Mouse (Mus musculus) heart, postnatal 0 days (tissue): ENCODE results near the gene Cmas. TPM values are rescaled to one million over a fixed set of nuclear protein-coding genes. Genes with fewer than 3 reads are reported as not detected.

Experiments used
- ATAC-seq: fragments of 200-750 bp; cut with Nextera tagmentation; 2 replicates; pipeline ENCODE4 v1.8.0; 2017; ENCODE audit warnings: low read depth, moderate number of reproducible peaks, moderate library complexity; ENCODE audit not compliant: insufficient read depth
- DNase-seq: peaks from one replicate; pipeline ENCODE4 v3.0.0-alpha.2; 2016; ENCODE audit warnings: low spot score
- H3K27ac ChIP-seq: fragments of 300-500 bp; sonication (generic); 2 replicates; pipeline ENCODE4 v1.5.1; 2014; ENCODE audit warnings: low read depth, mild to moderate bottlenecking
- H3K27me3 ChIP-seq: fragments of 300-500 bp; sonication (generic); 2 replicates; pipeline ENCODE4 v1.6.1; 2014; ENCODE audit warnings: low read length, mixed read lengths; ENCODE audit not compliant: control insufficient read depth, insufficient read depth
- H3K36me3 ChIP-seq: fragments of 300-500 bp; sonication (generic); replicated peaks from 2 replicates; pipeline ENCODE4 v1.6.1; 2014; ENCODE audit warnings: low read length, mixed read lengths; ENCODE audit not compliant: control insufficient read depth, insufficient read depth
- H3K4me1 ChIP-seq: fragments of 300-500 bp; sonication (generic); 2 replicates; pipeline ENCODE4 v1.6.1; 2014; ENCODE audit warnings: antibody characterized with exemption; ENCODE audit not compliant: control insufficient read depth, insufficient read depth
- H3K4me2 ChIP-seq: fragments of 300-500 bp; sonication (generic); 2 replicates; pipeline ENCODE4 v1.6.1; 2014; ENCODE audit warnings: low read depth, mild to moderate bottlenecking, low read length, moderate library complexity
- H3K4me3 ChIP-seq: fragments of 300-500 bp; sonication (generic); 2 replicates; pipeline ENCODE4 v1.5.1; 2014; ENCODE audit warnings: low read depth, low read length
- H3K9ac ChIP-seq: fragments of 300-500 bp; sonication (generic); replicated peaks from 2 replicates; pipeline ENCODE4 v1.6.1; 2014; ENCODE audit warnings: low read depth, low read length, mixed read lengths
- H3K9me3 ChIP-seq: fragments of 300-500 bp; sonication (generic); replicated peaks from 2 replicates; pipeline ENCODE4 v1.6.1; 2016; ENCODE audit warnings: low read length; ENCODE audit not compliant: control insufficient read depth
- CTCF ChIP-seq: IDR thresholded peaks from 2 replicates; pipeline ENCODE4 v1.5.1; 2016; ENCODE audit warnings: antibody characterized with exemption, control low read depth, low read depth
- EP300 ChIP-seq: IDR thresholded peaks from 2 replicates; pipeline ENCODE4 v1.6.1; 2016; ENCODE audit warnings: antibody characterized with exemption, low read depth
- WGBS: fragments of 180-500 bp; shearing (Covaris S2); extraction: QIAGEN DNeasy Blood & Tissue Kit; methylation state at CpG from one replicate; pipeline ENCODE4 v1.1.7; 2014; 5-methylcytosine and 5-hydroxymethylcytosine counted together
- polyA plus RNA-seq: library from polyadenylated mRNA; unstranded; fragments of >200 nt; fragmentation: Nextera tagmentation; extraction: Ambion mirVana; gene quantifications from 2 replicates; pipeline ENCODE4 v1.2.1, GENCODE M21; 2015
- total RNA-seq: library from RNA; depleted of rRNA; stranded (reverse); fragments of >200 nt; gene quantifications from 2 replicates; pipeline ENCODE4 v1.2.3, GENCODE M21; 2014; ENCODE audit warnings: low replicate concordance

Gene Cmas
- total and polyA plus RNA-seq, 2 experiments from 2014 or later, result 30.0 to 47.5 TPM

GRCm38 (mm10) chr6:142743193-142743592, 13.3 kb upstream of the Cmas start:
- no peak overlapping the region for H3K4me3 ChIP-seq
- DNase-seq (no peak), ATAC-seq (no peak)
- no peaks in the 10 kb centered on the region for H3K36me3 ChIP-seq
- 0 out of 2 replicates have a peak, but pooled peaks cover 3% of the 10 kb centered on the region for H3K4me1 ChIP-seq
- WGBS, result 68% methylated on average over 4 of the region's 4 CpGs
- no peaks in the 10 kb centered on the region; the same call in 1 of the 2 replicates for H3K9me3 ChIP-seq
- no peak for TF ChIP-seq EP300
- TF ChIP-seq CTCF, result no peak
- H3K27me3 ChIP-seq, result no peaks in the 10 kb centered on the region
- H3K4me2 ChIP-seq, result no peak overlapping the region
- H3K9ac ChIP-seq, result no peak overlapping the region
- no peak overlapping the region for H3K27ac ChIP-seq

- 0 out of 2 replicates have a peak, but pooled peaks cover 3% of the 10 kb centered on the region for H3K4me1 ChIP-seq
- no peak overlapping the region for H3K4me2 ChIP-seq
- 91% methylated on average over 5 of the region's 5 CpGs for WGBS
- H3K4me3 ChIP-seq, result no peak overlapping the region
- no peaks in the 10 kb centered on the region; the same call in 1 of the 2 replicates for H3K9me3 ChIP-seq
- no peak overlapping the region for H3K27ac ChIP-seq
- no peak for DNase-seq
- TF ChIP-seq CTCF, result no peak
- no peak for TF ChIP-seq EP300
- H3K36me3 ChIP-seq, result no peaks in the 10 kb centered on the region
- no peaks in the 10 kb centered on the region for H3K27me3 ChIP-seq
- no peak overlapping the region for H3K9ac ChIP-seq
- ATAC-seq, result no peak
Measured at GRCm38 (mm10) chr6:142745484-142745883, 11.0 kb upstream of the Cmas start.

GRCm38 (mm10) chr6:142746765-142747164, 9.7 kb upstream of the Cmas start:
- Histone ChIP-seq H3K4me2 (no peak overlapping the region), H3K27me3 (no peaks in the 10 kb centered on the region), H3K4me3 (no peak overlapping the region), H3K9me3 (no peaks in the 10 kb centered on the region; the same call in 1 of the 2 replicates), H3K4me1 (0 out of 2 replicates have a peak, but pooled peaks cover 3% of the 10 kb centered on the region), H3K9ac (no peak overlapping the region), H3K36me3 (no peaks in the 10 kb centered on the region), H3K27ac (peak overlapping the region; percentile 6; the same call in 1 of the 2 replicates)
- no peak for DNase-seq
- ATAC-seq, result no peak
- WGBS, result 65% methylated on average over 7 of the region's 7 CpGs
- TF ChIP-seq CTCF (no peak), EP300 (no peak)

GRCm38 (mm10) chr6:142747165-142747564, 9.3 kb upstream of the Cmas start:
- no peak for ATAC-seq
- WGBS, result 64% methylated on average over 2 of the region's 2 CpGs

DNA sequence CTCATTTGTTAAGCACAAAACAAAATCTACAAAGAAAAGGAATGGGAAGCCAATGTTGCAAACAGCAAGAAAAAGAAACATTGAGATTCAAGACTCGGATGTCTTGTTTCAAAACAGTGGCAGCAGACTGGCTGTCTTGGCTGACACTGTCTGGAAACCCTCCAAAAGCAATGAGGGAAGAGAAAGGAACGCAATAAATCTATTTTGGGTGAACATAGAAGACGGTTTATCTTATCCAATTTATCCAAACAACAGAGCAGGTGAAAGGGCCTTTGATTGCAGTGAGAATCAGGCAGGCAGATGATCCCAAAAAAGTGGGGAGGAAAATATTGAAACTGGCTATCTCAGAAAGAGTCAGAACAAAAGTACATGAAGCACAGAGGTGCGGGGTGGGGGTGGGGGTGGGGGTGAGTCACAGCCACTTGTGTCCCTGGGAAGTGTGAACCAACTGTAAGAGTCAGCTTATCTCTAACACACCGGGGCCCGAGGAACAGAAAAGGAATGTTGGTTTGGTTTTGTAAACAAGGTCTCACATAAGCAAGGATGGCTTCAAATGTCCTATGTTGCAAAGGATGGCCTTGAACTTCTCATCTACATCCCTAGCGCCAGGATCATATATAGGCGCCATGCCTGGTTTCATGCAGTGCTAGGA, 8.3 kb upstream of the Cmas start:
- H3K27me3 ChIP-seq, result no peaks in the 10 kb centered on the region
- TF ChIP-seq CTCF (no peak), EP300 (no peak)
- H3K4me3 ChIP-seq, result no peak overlapping the region
- 25% methylated on average over 8 of the region's 8 CpGs for WGBS
- 0 out of 2 replicates have a peak, but pooled peaks cover 3% of the 10 kb centered on the region for H3K4me1 ChIP-seq
- H3K4me2 ChIP-seq, result peak overlapping the region; percentile 37; the same call in 1 of the 2 replicates
- DNase-seq, result peak; percentile 63
- peak; percentile 62; the same call in 1 of the 2 replicates for ATAC-seq
- H3K36me3 ChIP-seq, result no peaks in the 10 kb centered on the region
- H3K9me3 ChIP-seq, result no peaks in the 10 kb centered on the region; the same call in 1 of the 2 replicates
- peak overlapping the region; percentile 67 for H3K27ac ChIP-seq
- no peak overlapping the region for H3K9ac ChIP-seq

More at GRCm38 (mm10) chr6:142747165-142747564, 9.3 kb upstream of the Cmas start:
- no peak overlapping the region for H3K4me3 ChIP-seq
- no peaks in the 10 kb centered on the region for H3K36me3 ChIP-seq
- H3K9ac ChIP-seq, result no peak overlapping the region
- no peaks in the 10 kb centered on the region; the same call in 1 of the 2 replicates for H3K9me3 ChIP-seq
- H3K4me2 ChIP-seq, result no peak overlapping the region
- TF ChIP-seq CTCF (no peak), EP300 (no peak)
- H3K4me1 ChIP-seq, result 0 out of 2 replicates have a peak, but pooled peaks cover 3% of the 10 kb centered on the region
- no peak for DNase-seq
- no peaks in the 10 kb centered on the region for H3K27me3 ChIP-seq
- H3K27ac ChIP-seq, result no peak overlapping the region; the same call in none of the 2 replicates
